Mouse (Mus musculus) kidney, adult 2 months (tissue): ENCODE results near the gene Tomm40. TPM values are rescaled to one million over a fixed set of nuclear protein-coding genes. Genes with fewer than 3 reads are reported as not detected.

Experiments
- DNase-seq: peaks from one replicate; pipeline ENCODE4 v3.0.0; 2021
- H3K27ac ChIP-seq: fragments of 200-500 bp; 2 replicates; pipeline ENCODE4 v1.5.1; 2012; ENCODE audit warnings: low read depth, low read length, control low read depth, inconsistent platforms; ENCODE audit not compliant: insufficient read depth
- H3K27me3 ChIP-seq: fragments of 200-500 bp; replicated peaks from 2 replicates; pipeline ENCODE4 v1.6.1; 2012; ENCODE audit warnings: mild to moderate bottlenecking, moderate library complexity, low read length, inconsistent platforms; ENCODE audit not compliant: control insufficient read depth, insufficient read depth
- H3K36me3 ChIP-seq: fragments of 200-500 bp; 2 replicates; pipeline ENCODE4 v1.6.1; 2012; ENCODE audit warnings: mild to moderate bottlenecking, moderate library complexity, low read length, inconsistent platforms; ENCODE audit not compliant: control insufficient read depth, insufficient read depth
- H3K4me1 ChIP-seq: fragments of 200-500 bp; 2 replicates; pipeline ENCODE4 v1.6.1; 2011; ENCODE audit warnings: low read length; ENCODE audit not compliant: control insufficient read depth, insufficient read depth
- H3K4me3 ChIP-seq: fragments of 200-500 bp; 2 replicates; pipeline ENCODE4 v1.5.1; 2011; ENCODE audit warnings: mild to moderate bottlenecking, low read depth, low read length, control low read depth; ENCODE audit not compliant: insufficient read depth
- CTCF ChIP-seq: fragments of 200-500 bp; conservative IDR thresholded peaks from 2 replicates; pipeline ENCODE4 v1.5.1; 2011; ENCODE audit warnings: low read depth, mild to moderate bottlenecking, control low read depth, low read length, moderate library complexity, mixed read lengths; ENCODE audit not compliant: insufficient read depth, insufficient read length
- POLR2A ChIP-seq: fragments of 200-500 bp; IDR thresholded peaks from one replicate; pipeline ENCODE4 v1.6.1; 2011; ENCODE audit warnings: low read depth, low read length, control low read depth
- WGBS: fragments of 180-500 bp; shearing (Covaris S2); methylation state at CpG from one replicate; pipeline ENCODE4 v1.1.7; 2018; 5-methylcytosine and 5-hydroxymethylcytosine counted together
- polyA plus RNA-seq: library from polyadenylated mRNA; depleted of rRNA; stranded (reverse); fragments of >200 nt; gene quantifications from 2 replicates; pipeline ENCODE4 v1.2.3, GENCODE M21; 2012

Gene Tomm40
- polyA plus RNA-seq, 1 experiment: 83.9 TPM

DNA sequence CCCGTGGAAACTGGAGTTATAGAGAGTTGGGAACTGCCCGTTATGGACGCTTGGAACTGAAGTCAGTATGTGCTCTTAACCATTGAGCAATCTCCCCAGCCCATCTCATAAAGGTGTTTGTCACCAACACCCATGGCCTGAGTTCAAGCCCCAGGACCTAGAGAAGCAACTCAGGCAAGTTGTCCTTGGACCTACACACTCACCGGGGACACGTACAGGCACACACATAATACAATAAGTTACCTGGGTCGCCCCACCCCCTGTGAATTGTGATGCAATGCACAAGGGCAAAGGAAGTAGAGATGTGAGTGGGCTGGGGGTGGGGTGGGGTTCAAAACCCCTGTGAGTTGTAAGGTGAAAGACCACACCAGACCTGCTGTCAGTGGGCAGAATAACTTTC, 28.7 kb downstream of the Tomm40 start:
- TF ChIP-seq CTCF (no peak), POLR2A (no peak)
- no peak for DNase-seq
- Histone ChIP-seq H3K4me3 (no peak overlapping the region), H3K27ac (no peak overlapping the region), H3K36me3 (no peaks in the 10 kb centered on the region), H3K27me3 (no peaks in the 10 kb centered on the region), H3K4me1 (no peaks in the 10 kb centered on the region)
- 83% methylated on average over 6 of the region's 6 CpGs for WGBS

DNA sequence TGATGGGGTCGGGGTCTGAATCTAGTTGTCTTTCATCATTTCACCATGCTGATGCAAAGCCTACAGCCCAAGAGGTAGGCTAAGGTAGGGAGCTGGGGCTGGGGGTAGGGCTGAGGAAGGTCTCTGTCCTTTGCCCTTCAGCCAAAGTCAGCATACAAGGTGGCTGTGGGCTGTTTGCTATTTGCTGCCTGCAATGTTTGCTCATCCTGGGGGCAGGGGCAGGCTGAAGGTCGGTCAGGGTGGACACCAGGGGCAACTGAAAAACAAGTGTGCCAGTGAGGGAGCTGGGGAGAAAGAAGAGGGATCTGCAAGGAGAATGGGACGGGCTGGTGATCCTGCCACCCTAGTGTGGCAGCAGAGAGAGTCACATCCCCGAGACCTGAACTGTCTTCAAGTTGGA, 29.9 kb downstream of the Tomm40 start:
- Histone ChIP-seq H3K4me3 (no peak overlapping the region), H3K27me3 (no peaks in the 10 kb centered on the region), H3K27ac (no peak overlapping the region), H3K4me1 (no peaks in the 10 kb centered on the region), H3K36me3 (no peaks in the 10 kb centered on the region)
- TF ChIP-seq POLR2A (no peak), CTCF (no peak)
- no peak for DNase-seq
- 66% methylated on average over 4 of the region's 4 CpGs for WGBS

DNA sequence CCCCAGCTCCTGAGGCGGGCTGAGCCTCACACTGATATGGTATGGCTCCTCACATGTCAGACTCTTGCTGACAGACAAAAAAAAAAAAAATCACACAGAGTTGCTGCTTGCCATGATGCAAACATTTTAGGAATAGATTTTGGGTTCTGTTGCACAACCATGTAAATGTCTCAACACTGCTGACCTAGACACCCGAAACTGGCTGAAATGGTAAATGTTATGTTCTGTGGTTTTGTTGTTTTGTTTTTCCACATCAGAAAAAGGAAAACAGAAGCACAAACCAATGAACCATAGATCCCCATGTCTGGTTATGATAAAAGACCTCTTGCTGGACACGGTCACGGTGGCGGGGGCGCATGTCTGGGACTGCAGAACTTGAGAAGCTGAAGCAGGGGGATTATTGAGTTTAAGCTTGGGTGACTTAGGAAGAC, 31.5 kb downstream of the Tomm40 start:
- WGBS: 89% methylated on average over 6 of the region's 6 CpGs

DNA sequence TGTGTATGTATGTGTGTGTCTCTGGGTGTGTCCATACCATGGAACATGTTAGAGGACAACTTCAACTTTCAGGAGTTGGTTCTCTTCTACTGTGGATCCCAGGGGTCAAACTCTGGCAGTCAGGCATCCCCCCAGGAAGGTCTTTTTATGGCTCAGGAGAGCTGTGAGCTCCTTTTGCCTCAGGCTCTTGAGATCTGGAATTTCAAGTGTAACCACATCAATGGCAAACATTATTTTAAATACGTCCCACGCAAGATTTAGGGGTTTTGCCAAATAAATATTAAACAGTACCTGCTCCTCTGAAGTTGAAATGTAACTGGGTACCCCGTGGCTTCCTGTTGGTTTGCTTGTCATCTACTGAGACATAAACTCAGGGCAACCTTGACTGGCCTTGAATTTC, 32.3 kb downstream of the Tomm40 start:
- Histone ChIP-seq H3K27me3 (no peaks in the 10 kb centered on the region), H3K4me3 (no peak overlapping the region), H3K27ac (no peak overlapping the region), H3K4me1 (no peaks in the 10 kb centered on the region), H3K36me3 (no peaks in the 10 kb centered on the region)
- DNase-seq: no peak
- TF ChIP-seq CTCF: no peak
- no peak for TF ChIP-seq POLR2A
- WGBS: 59% methylated on average over 3 of the region's 3 CpGs

More for the DNA sequence above, 31.5 kb downstream of the Tomm40 start:
- Histone ChIP-seq H3K4me1 (no peaks in the 10 kb centered on the region), H3K27ac (no peak overlapping the region), H3K4me3 (no peak overlapping the region), H3K36me3 (no peaks in the 10 kb centered on the region), H3K27me3 (no peaks in the 10 kb centered on the region)
- TF ChIP-seq CTCF: no peak
- TF ChIP-seq POLR2A: no peak
- no peak for DNase-seq

DNA sequence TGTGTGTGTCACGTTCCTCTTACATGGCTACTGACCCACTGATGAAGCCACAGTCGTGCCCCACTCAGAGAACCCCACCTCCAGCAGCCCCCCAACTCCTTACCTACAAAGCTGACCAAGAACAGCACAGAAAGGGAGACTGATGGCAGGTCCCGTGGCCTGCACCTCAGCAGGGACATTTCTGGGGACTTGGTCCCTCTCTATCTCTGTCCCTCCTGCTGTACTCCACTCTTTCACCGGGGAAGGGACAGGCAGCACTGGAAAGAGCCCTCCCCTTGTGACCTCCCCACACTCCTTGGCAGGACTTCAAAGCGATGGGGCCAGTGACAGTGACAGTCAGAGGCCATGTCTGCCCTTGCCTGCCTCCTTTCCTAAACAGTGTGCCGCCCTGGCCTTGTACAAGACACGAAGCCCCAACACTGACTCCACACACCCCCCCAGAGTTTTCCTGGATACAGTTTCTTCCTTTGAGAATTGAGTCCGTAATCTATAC, 34.0 kb downstream of the Tomm40 start, which contains the start of the genes Gm44805 and Apoc4:
Gm44805 (minus strand) TSS at position 222 of the 493 bp plus-strand sequence.
Apoc4 (minus strand) TSS at position 278 of the 493 bp plus-strand sequence.
- Histone ChIP-seq H3K27ac (no peak within 1 kb of the TSS), H3K27me3 (no peaks in the 10 kb centered on the region), H3K4me3 (no peak within 1 kb of the TSS), H3K36me3 (no peaks in the 10 kb centered on the region), H3K4me1 (no peaks in the 10 kb centered on the region)
- WGBS: 65% methylated on average over 8 of the region's 8 CpGs
- no peak for TF ChIP-seq CTCF
- no peak for TF ChIP-seq POLR2A
- DNase-seq: no peak

DNA sequence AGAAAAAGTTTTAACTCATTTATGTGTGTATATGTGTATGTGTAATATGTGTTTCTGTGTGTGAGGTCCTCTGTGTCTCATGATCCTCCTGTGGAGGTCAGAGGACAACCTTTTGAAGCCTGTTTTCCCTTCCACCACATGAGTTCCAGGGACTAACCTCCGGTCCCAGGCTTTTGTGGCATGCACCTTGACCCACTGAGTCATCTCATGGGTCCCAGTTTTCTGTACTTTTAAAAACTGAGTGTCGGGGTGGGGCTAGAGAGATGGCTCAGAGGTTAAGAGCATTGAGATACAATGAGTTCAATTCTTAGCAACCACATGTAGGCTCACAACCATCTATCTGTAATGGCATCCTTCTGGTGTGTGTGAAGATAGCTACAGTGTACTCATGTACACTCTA, 34.5 kb downstream of the Tomm40 start:
- no peaks in the 10 kb centered on the region for H3K36me3 ChIP-seq
- 63% methylated on average over 2 of the region's 2 CpGs for WGBS
- H3K4me1 ChIP-seq: no peaks in the 10 kb centered on the region
- H3K27ac ChIP-seq: no peak overlapping the region
- no peak overlapping the region for H3K4me3 ChIP-seq
- no peaks in the 10 kb centered on the region for H3K27me3 ChIP-seq
- no peak for DNase-seq
- TF ChIP-seq CTCF: no peak

DNA sequence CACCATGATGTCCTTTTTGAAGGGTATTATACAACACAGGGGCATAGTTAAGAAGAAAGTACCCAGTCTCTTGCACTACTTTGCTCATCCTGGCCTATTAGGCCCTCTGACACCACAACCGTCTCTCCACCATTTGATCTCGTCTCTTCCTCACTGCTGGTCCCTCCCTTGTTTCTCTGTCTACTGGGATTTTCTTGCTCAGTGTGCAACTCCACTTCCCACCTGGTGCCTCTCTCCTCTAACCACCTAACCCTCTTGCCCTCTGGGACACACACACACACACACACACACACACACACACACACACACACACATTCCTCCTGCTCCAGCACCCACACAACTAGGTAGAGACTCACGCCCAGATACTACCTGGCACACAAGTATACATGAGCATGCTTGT, 36.3 kb downstream of the Tomm40 start:
- 88% methylated on average over 3 of the region's 3 CpGs for WGBS
- Histone ChIP-seq H3K27me3 (no peaks in the 10 kb centered on the region), H3K27ac (no peak overlapping the region), H3K4me1 (no peaks in the 10 kb centered on the region), H3K36me3 (no peaks in the 10 kb centered on the region), H3K4me3 (no peak overlapping the region)
- DNase-seq: no peak
- no peak for TF ChIP-seq CTCF
- no peak for TF ChIP-seq POLR2A

DNA sequence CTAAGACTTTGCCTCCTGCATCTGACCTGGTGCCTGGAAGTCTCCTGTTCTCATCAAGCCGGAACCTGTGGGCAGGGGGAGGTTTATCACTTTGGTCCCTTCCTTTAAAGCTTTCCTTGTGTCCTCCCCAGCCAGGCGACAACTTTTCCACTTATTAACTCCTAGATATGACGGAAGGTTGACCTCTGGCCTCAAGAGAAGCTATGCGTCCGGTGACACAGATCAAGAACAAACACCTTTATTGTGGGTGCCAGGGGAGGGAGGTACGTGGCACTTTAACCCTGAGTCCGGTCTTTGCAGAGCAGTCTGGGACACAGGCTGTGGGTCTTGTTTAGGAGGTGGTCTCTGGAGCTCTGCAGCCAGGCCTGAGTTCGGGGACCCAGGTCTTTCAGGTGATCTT, 37.4 kb downstream of the Tomm40 start, which contains the start of gene Apoc2:
Apoc2 (minus strand) TSS at position 70 of the 400 bp plus-strand sequence.
- Histone ChIP-seq H3K27ac (no peak within 1 kb of the TSS), H3K4me3 (no peak within 1 kb of the TSS), H3K27me3 (no peaks in the 10 kb centered on the region), H3K4me1 (no peaks in the 10 kb centered on the region), H3K36me3 (no peaks in the 10 kb centered on the region)
- no peak for TF ChIP-seq CTCF
- TF ChIP-seq POLR2A: no peak
- no peak for DNase-seq
- WGBS: 59% methylated on average over 8 of the region's 8 CpGs
